Mouse (Mus musculus) intestine, embryonic 16.5 days (tissue): ENCODE data around the gene Gdap2. TPM values are rescaled to one million over a fixed set of nuclear protein-coding genes. Genes with fewer than 3 reads are reported as not detected.

Source experiments
- ATAC-seq: fragments of 200-750 bp; cut with Nextera tagmentation; 2 replicates; pipeline ENCODE4 v1.8.0; 2017; ENCODE audit warnings: moderate TSS enrichment, moderate library complexity
- H3K27ac ChIP-seq: fragments of 300-500 bp; sonication (generic); 2 replicates; pipeline ENCODE4 v1.5.1; 2014; ENCODE audit warnings: mild to moderate bottlenecking, low read length
- H3K27me3 ChIP-seq: fragments of 300-500 bp; sonication (generic); replicated peaks from 2 replicates; pipeline ENCODE4 v1.6.1; 2014; ENCODE audit warnings: low read length, control low read depth, mixed read lengths; ENCODE audit not compliant: control insufficient read depth, insufficient read depth
- H3K36me3 ChIP-seq: fragments of 300-500 bp; sonication (generic); 2 replicates; pipeline ENCODE4 v1.6.1; 2014; ENCODE audit warnings: low read length, control low read depth; ENCODE audit not compliant: control insufficient read depth, insufficient read depth
- H3K4me1 ChIP-seq: fragments of 300-500 bp; sonication (generic); 2 replicates; pipeline ENCODE4 v1.6.1; 2014; ENCODE audit warnings: low read length, control low read depth, mixed read lengths; ENCODE audit not compliant: control insufficient read depth, insufficient read depth
- H3K4me2 ChIP-seq: fragments of 300-500 bp; sonication (generic); 2 replicates; pipeline ENCODE4 v1.6.1; 2014; ENCODE audit warnings: low read depth, low read length, control low read depth
- H3K4me3 ChIP-seq: fragments of 300-500 bp; sonication (generic); 2 replicates; pipeline ENCODE4 v1.5.1; 2014; ENCODE audit warnings: mild to moderate bottlenecking, low read length
- H3K9ac ChIP-seq: fragments of 300-500 bp; sonication (generic); 2 replicates; pipeline ENCODE4 v1.6.1; 2014; ENCODE audit warnings: low read depth, low read length
- H3K9me3 ChIP-seq: fragments of 300-500 bp; sonication (generic); 2 replicates; pipeline ENCODE4 v1.6.1; 2016; ENCODE audit warnings: low read length, control low read depth; ENCODE audit not compliant: control insufficient read depth
- WGBS: fragments of 180-500 bp; shearing (Covaris S2); extraction: QIAGEN DNeasy Blood & Tissue Kit; methylation state at CpG from one replicate; pipeline ENCODE4 v1.1.7; 2014; 5-methylcytosine and 5-hydroxymethylcytosine counted together
- polyA plus RNA-seq: library from polyadenylated mRNA; unstranded; fragments of >200 nt; fragmentation: Nextera tagmentation; extraction: Ambion mirVana; gene quantifications from 2 replicates; pipeline ENCODE4 v1.2.1, GENCODE M21; 2015

Gene Gdap2
- polyA plus RNA-seq, 1 experiment from 2014 or later: 38.2 TPM

- Histone ChIP-seq H3K4me1 (no peaks in the 10 kb centered on the region), H3K9ac (no peak overlapping the region), H3K36me3 (no peaks in the 10 kb centered on the region), H3K4me3 (no peak overlapping the region), H3K9me3 (no peaks in the 10 kb centered on the region), H3K27me3 (no peaks in the 10 kb centered on the region), H3K4me2 (no peak overlapping the region), H3K27ac (no peak overlapping the region)
- ATAC-seq: peak; percentile 71
Measured at GRCm38 (mm10) chr3:100236725-100237436, 74.7 kb downstream of the Gdap2 start.

DNA sequence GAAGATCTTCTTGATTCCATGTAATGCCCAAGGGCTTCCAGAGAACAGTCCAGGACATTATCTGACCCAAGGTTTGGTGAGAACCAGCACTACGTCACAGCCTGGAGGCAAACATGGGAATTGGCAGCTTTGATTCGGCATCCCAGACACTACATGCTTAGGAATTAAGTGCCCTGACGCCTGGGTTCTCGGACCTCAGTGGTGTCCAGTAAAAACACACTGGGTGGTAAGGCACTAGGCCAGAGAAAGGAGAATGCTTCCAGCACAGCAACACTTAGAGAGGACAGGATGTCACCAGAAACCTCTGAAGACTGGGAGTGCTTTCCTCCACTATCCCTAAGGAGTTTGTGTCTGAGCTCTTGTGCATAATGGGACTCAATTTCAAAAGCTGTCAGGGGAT is 80.0 kb downstream of the Gdap2 start:
- ATAC-seq: no peak
- Histone ChIP-seq H3K27me3 (no peaks in the 10 kb centered on the region), H3K4me2 (no peak overlapping the region), H3K9me3 (no peaks in the 10 kb centered on the region), H3K36me3 (no peaks in the 10 kb centered on the region), H3K27ac (no peak overlapping the region), H3K9ac (no peak overlapping the region), H3K4me3 (no peak overlapping the region), H3K4me1 (no peaks in the 10 kb centered on the region)
- WGBS: 84% methylated on average over 4 of the region's 4 CpGs

- H3K4me2 ChIP-seq: no peak overlapping the region
- H3K27ac ChIP-seq: no peak overlapping the region
- H3K4me3 ChIP-seq: no peak overlapping the region
- no peaks in the 10 kb centered on the region for H3K9me3 ChIP-seq
- no peaks in the 10 kb centered on the region for H3K4me1 ChIP-seq
- no peaks in the 10 kb centered on the region for H3K36me3 ChIP-seq
- H3K27me3 ChIP-seq: no peaks in the 10 kb centered on the region
- WGBS: 48% methylated on average over 4 of the region's 4 CpGs
- ATAC-seq: no peak
- H3K9ac ChIP-seq: no peak overlapping the region
Measured at GRCm38 (mm10) chr3:100246286-100246825, 84.2 kb downstream of the Gdap2 start.

Other genes with a start within 250 kb of the Gdap2 start
- gene Wdr3, start within 50 bp of the Gdap2 start, polyA plus RNA-seq: 34.9 and 35.4 TPM in 2 replicates